Mouse (Mus musculus): ENCODE data around the gene Cs.
"Not testable (repeated sequence)": the region's sequence is repeated elsewhere in the genome, so short reads cannot be mapped to it uniquely, and the experiment has no call there.

The Cs gene

GRCm38 (mm10) chr10:128332358-128333249 is 4.9 kb upstream of the Cs start:
- DNase-seq (ENCODE audit: low read depth, low spot score) = not testable (repeated sequence)

- no peak for DNase-seq (ENCODE audit: low read depth, low spot score)
Measured at GRCm38 (mm10) chr10:128335582-128335981, 2.0 kb upstream of the Cs start.

GRCm38 (mm10) chr10:128336195-128336594 is 1.3 kb upstream of the Cs start:
- no peak for DNase-seq (ENCODE audit: low read depth, low spot score)

- no peak for DNase-seq (ENCODE audit: low read depth, low spot score)
Measured at GRCm38 (mm10) chr10:128336597-128336996, 937 bp upstream of the Cs start.

- DNase-seq (ENCODE audit: low read depth, low spot score) = no peak
Measured at GRCm38 (mm10) chr10:128338415-128338814, 881 bp downstream of the Cs start.

- no peak for DNase-seq (ENCODE audit: low read depth, low spot score)
Measured at GRCm38 (mm10) chr10:128338948-128339347, 1.4 kb downstream of the Cs start.

- no peak for DNase-seq (ENCODE audit: low read depth, low spot score)
Measured at GRCm38 (mm10) chr10:128340257-128340656, 2.7 kb downstream of the Cs start.

- no peak for DNase-seq (ENCODE audit: low read depth, low spot score)
Measured at GRCm38 (mm10) chr10:128343436-128343835, 5.9 kb downstream of the Cs start.

GRCm38 (mm10) chr10:128344568-128345275 is 7.2 kb downstream of the Cs start:
- no peak for DNase-seq (ENCODE audit: low read depth, low spot score)

GRCm38 (mm10) chr10:128347541-128347940 is 10.0 kb downstream of the Cs start:
- DNase-seq (ENCODE audit: low read depth, low spot score) = no peak

- DNase-seq (ENCODE audit: low read depth, low spot score) = no peak
Measured at GRCm38 (mm10) chr10:128358796-128359195, 21.3 kb downstream of the Cs start.

GRCm38 (mm10) chr10:128359226-128359625 is 21.7 kb downstream of the Cs start:
- DNase-seq (ENCODE audit: low read depth, low spot score) = no peak

- DNase-seq (ENCODE audit: low read depth, low spot score) = no peak
Measured at GRCm38 (mm10) chr10:128361836-128362235, 24.3 kb downstream of the Cs start.

- no peak for DNase-seq (ENCODE audit: low read depth, low spot score)
Measured at GRCm38 (mm10) chr10:128362568-128362967, 25.0 kb downstream of the Cs start.

- no peak for DNase-seq (ENCODE audit: low read depth, low spot score)
Measured at GRCm38 (mm10) chr10:128367899-128368401, 30.4 kb downstream of the Cs start.

GRCm38 (mm10) chr10:128368402-128369217 is 31.1 kb downstream of the Cs start, which contains the start of gene Coq10a:
Gene Coq10a, minus strand, starts transcription at chr10:128368997.
- DNase-seq (ENCODE audit: low read depth, low spot score) = peak; percentile 89

GRCm38 (mm10) chr10:128369218-128369543 is 31.6 kb downstream of the Cs start:
- no peak for DNase-seq (ENCODE audit: low read depth, low spot score)

- no peak for DNase-seq (ENCODE audit: low read depth, low spot score)
Measured at GRCm38 (mm10) chr10:128369599-128369998, 32.1 kb downstream of the Cs start.

GRCm38 (mm10) chr10:128370021-128370420 is 32.5 kb downstream of the Cs start:
- no peak for DNase-seq (ENCODE audit: low read depth, low spot score)

- DNase-seq (ENCODE audit: low read depth, low spot score) = no peak
Measured at GRCm38 (mm10) chr10:128370601-128371000, 33.1 kb downstream of the Cs start.

GRCm38 (mm10) chr10:128372142-128372541 is 34.6 kb downstream of the Cs start:
- no peak for DNase-seq (ENCODE audit: low read depth, low spot score)

Data from brain, embryonic 18.5 days (tissue).